Mouse (Mus musculus) forebrain, postnatal 0 days (tissue): Measurements from ENCODE around the gene Dab1. TPM values are rescaled to one million over a fixed set of nuclear protein-coding genes. Genes with fewer than 3 reads are reported as not detected.

ENCODE experiments used
- ATAC-seq: fragments of 200-750 bp; cut with Nextera tagmentation; 2 replicates; pipeline ENCODE4 v1.8.0; 2017; ENCODE audit warnings: mild to moderate bottlenecking, moderate library complexity
- DNase-seq: peaks from one replicate; pipeline ENCODE4 v3.0.0-alpha.2; 2015
- H3K27ac ChIP-seq: fragments of 300-500 bp; sonication (generic); 2 replicates; pipeline ENCODE4 v1.5.1; 2014; ENCODE audit warnings: low read depth, mild to moderate bottlenecking, antibody characterized with exemption, low read length, moderate library complexity, mixed read lengths
- H3K27me3 ChIP-seq: fragments of 300-500 bp; sonication (generic); 2 replicates; pipeline ENCODE4 v1.6.1; 2014; ENCODE audit warnings: mild to moderate bottlenecking, low read length, mixed read lengths; ENCODE audit not compliant: insufficient read depth
- H3K36me3 ChIP-seq: fragments of 300-500 bp; sonication (generic); 2 replicates; pipeline ENCODE4 v1.6.1; 2014; ENCODE audit warnings: mild to moderate bottlenecking, moderate library complexity; ENCODE audit not compliant: insufficient read depth
- H3K4me1 ChIP-seq: fragments of 300-500 bp; sonication (generic); 2 replicates; pipeline ENCODE4 v1.6.1; 2014; ENCODE audit warnings: antibody characterized with exemption; ENCODE audit not compliant: insufficient read depth
- H3K4me2 ChIP-seq: fragments of 300-500 bp; sonication (generic); 2 replicates; pipeline ENCODE4 v1.6.1; 2014; ENCODE audit warnings: low read depth, mild to moderate bottlenecking, moderate library complexity
- H3K4me3 ChIP-seq: fragments of 300-500 bp; sonication (generic); 2 replicates; pipeline ENCODE4 v1.5.1; 2014; ENCODE audit warnings: low read depth, low read length, mixed read lengths
- H3K9ac ChIP-seq: fragments of 300-500 bp; sonication (generic); 2 replicates; pipeline ENCODE4 v1.6.1; 2014; ENCODE audit warnings: mild to moderate bottlenecking
- H3K9me3 ChIP-seq: fragments of 300-500 bp; sonication (generic); 2 replicates; pipeline ENCODE4 v1.6.1; 2016; ENCODE audit warnings: low read length
- CTCF ChIP-seq: sonication (generic); IDR thresholded peaks from 2 replicates; pipeline ENCODE4 v1.5.1; 2016; ENCODE audit warnings: antibody characterized with exemption, control low read depth, low read depth
- WGBS: fragments of 180-500 bp; shearing (Covaris S2); extraction: QIAGEN DNeasy Blood & Tissue Kit; methylation state at CpG from one replicate; pipeline ENCODE4 v1.1.7; 2014; 5-methylcytosine and 5-hydroxymethylcytosine counted together
- polyA plus RNA-seq: library from polyadenylated mRNA; unstranded; fragments of >200 nt; fragmentation: Nextera tagmentation; extraction: Ambion mirVana; gene quantifications from 2 replicates; pipeline ENCODE4 v1.2.1, GENCODE M21; 2015
- total RNA-seq: library from RNA; depleted of rRNA; stranded (reverse); fragments of >200 nt; gene quantifications from 2 replicates; pipeline ENCODE4 v1.2.3, GENCODE M21; 2014

The Dab1 gene
- total and polyA plus RNA-seq, 2 experiments from 2014 or later, result 64.8 to 141 TPM

DNA sequence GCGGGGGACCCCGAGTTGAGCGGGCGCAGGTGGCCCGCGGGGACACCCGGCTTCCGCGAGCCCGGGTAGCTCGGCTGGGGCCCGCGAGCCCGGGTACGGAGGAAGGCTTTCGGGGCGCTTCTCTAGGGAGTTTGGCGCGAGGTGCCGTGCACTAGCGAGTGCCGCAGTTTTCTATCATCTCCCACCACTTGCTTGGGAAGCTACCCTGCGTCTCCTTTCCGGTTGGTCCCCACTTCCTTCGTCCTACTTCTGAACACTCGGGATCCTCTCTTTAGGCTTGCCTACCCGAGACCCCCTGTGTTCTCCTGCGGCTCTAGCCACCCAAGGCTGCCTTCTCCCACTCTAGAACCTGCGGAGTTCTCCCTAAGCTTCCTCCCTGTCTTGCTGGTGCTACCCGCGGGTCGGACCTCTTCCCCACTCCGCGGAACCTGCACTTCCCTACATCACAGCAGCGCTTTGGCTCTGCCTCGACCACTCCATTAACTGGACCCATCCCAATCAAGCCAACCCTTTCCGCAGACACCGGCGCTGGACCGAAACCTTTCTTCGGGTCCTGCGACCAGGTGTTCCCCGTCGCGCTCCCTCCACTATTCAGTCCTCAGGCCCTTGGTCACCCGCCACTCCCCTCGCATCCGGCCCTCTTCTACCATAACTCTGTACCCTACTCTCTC lies 748.7 kb downstream of the Dab1 start:
- no peaks in the 10 kb centered on the region for H3K27me3 ChIP-seq
- DNase-seq, result peak; percentile 60
- TF ChIP-seq CTCF, result no peak
- peak overlapping the region; percentile 74 for H3K4me3 ChIP-seq
- peak; percentile 12 for ATAC-seq
- H3K9me3 ChIP-seq, result no peaks in the 10 kb centered on the region
- no peaks in the 10 kb centered on the region for H3K36me3 ChIP-seq
- H3K4me1 ChIP-seq, result no peaks in the 10 kb centered on the region
- under 1% methylated on average over 46 of the region's 48 CpGs for WGBS
- H3K4me2 ChIP-seq, result peak overlapping the region; percentile 78
- peak overlapping the region; percentile 85 for H3K9ac ChIP-seq
- H3K27ac ChIP-seq, result peak overlapping the region; percentile 92

DNA sequence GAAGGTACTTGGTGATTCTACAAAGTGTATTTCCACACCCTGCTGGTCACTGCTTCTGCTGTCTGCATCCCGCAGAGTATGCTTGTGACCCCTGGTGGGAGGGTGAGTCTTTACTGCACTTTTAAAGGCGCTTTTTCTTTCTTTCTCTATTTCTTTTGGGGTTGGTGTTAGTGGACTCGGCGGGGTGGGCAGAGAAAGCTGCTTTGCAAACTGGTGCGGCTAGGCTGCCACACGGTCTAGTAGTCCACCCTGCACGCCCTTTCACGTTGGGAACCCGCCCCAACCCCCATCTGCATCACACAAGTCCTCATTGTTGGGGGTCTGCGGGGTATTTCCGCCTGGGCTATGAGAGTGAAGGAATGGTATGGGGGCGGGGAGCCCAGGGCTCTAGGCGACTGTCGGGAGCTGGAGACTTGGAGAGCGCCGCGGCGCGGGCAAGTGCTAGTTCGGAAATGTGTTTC lies 749.4 kb downstream of the Dab1 start:
- DNase-seq (peak; percentile 87), ATAC-seq (peak; percentile 72)
- H3K9ac ChIP-seq, result peak overlapping the region; percentile 85
- H3K27ac ChIP-seq, result peak overlapping the region; percentile 92
- H3K36me3 ChIP-seq, result no peaks in the 10 kb centered on the region
- no peaks in the 10 kb centered on the region for H3K4me1 ChIP-seq
- peak overlapping the region; percentile 78 for H3K4me2 ChIP-seq
- no peaks in the 10 kb centered on the region for H3K27me3 ChIP-seq
- H3K4me3 ChIP-seq, result peak overlapping the region; percentile 74
- under 1% methylated on average over 20 of the region's 20 CpGs for WGBS
- no peak; the same call in 1 of the 2 replicates for TF ChIP-seq CTCF
- no peaks in the 10 kb centered on the region for H3K9me3 ChIP-seq

DNA sequence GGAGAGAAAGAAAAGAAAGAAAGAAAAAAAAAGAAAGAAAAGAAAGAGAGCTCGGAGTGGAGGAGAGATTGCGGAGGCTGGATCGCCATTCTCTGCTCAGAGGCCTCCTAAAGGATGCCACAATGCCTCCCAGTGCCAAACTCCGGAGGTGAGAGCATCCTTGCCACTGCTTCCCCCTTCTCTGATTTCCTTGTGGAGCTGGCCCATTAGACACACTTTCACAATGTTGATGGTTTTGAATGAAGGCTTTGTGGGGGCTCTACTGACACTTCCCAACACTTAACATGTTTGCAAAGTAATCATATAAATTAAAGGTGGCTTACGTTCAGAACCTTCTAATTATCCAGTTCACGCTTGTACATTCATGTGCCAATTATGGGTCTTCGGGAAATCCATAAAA lies 749.9 kb downstream of the Dab1 start:
- H3K4me3 ChIP-seq, result peak overlapping the region; percentile 74
- peak overlapping the region; percentile 78 for H3K4me2 ChIP-seq
- WGBS, result 3% methylated on average over 7 of the region's 7 CpGs
- DNase-seq, result peak; percentile 40
- no peaks in the 10 kb centered on the region for H3K36me3 ChIP-seq
- no peaks in the 10 kb centered on the region for H3K27me3 ChIP-seq
- no peak for TF ChIP-seq CTCF
- no peaks in the 10 kb centered on the region for H3K9me3 ChIP-seq
- peak overlapping the region; percentile 68 for H3K27ac ChIP-seq
- no peaks in the 10 kb centered on the region for H3K4me1 ChIP-seq
- H3K9ac ChIP-seq, result peak overlapping the region; percentile 85
- ATAC-seq, result no peak

DNA sequence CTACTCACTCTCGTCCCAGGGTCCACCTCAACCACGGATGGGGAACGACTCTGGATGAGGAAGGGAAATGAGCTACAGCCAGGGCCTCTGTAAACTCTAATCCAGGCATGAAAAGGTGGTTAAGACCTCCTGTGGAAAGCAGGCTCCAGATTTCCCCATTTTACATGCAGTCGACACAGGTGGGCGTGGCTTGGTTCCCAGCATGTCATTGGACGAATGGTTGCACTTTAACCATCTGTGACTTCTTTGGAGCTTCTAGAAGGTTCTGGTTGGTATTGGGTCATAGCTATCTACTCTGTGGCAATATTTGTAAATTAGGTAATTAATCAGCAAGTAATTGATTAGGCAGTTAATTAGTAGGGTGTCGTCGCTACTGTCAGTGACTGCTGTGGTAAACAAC lies 752.0 kb downstream of the Dab1 start:
- no peak for TF ChIP-seq CTCF
- WGBS, result 64% methylated on average over 8 of the region's 8 CpGs
- DNase-seq (no peak), ATAC-seq (no peak)
- Histone ChIP-seq H3K27me3 (no peaks in the 10 kb centered on the region), H3K4me2 (0 out of 2 replicates have a peak overlapping the region, but pooled peaks have one; percentile 78), H3K9me3 (no peaks in the 10 kb centered on the region), H3K27ac (no peak overlapping the region; the same call in 1 of the 2 replicates), H3K4me3 (no peak overlapping the region), H3K9ac (no peak overlapping the region), H3K4me1 (no peaks in the 10 kb centered on the region), H3K36me3 (no peaks in the 10 kb centered on the region)

DNA sequence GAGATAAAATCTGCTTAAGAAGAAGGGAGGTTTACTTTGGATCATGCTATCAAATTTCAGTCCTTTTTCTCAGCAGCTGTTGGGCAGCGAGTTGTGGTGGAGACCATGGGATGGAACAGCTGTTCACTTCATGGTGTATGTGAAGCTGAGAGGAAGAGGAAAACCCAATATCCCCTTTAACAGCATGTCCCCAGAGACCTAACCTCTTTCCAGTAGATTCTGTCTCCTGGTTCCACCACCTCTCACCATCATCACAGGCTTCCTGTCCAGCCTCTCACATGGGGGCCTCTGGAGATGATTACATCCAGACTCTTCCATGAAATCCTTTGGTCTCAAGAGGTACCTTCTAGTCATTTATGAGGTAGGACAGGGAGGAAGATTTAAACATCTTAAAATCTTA lies 755.0 kb downstream of the Dab1 start:
- 97% methylated on average over 1 of the region's 1 CpGs for WGBS
- no peak overlapping the region for H3K9ac ChIP-seq
- no peak for TF ChIP-seq CTCF
- no peaks in the 10 kb centered on the region for H3K27me3 ChIP-seq
- ATAC-seq, result no peak
- no peaks in the 10 kb centered on the region for H3K9me3 ChIP-seq
- H3K27ac ChIP-seq, result no peak overlapping the region
- no peak for DNase-seq
- H3K4me2 ChIP-seq, result no peak overlapping the region
- H3K4me1 ChIP-seq, result no peaks in the 10 kb centered on the region
- H3K4me3 ChIP-seq, result no peak overlapping the region
- H3K36me3 ChIP-seq, result no peaks in the 10 kb centered on the region

DNA sequence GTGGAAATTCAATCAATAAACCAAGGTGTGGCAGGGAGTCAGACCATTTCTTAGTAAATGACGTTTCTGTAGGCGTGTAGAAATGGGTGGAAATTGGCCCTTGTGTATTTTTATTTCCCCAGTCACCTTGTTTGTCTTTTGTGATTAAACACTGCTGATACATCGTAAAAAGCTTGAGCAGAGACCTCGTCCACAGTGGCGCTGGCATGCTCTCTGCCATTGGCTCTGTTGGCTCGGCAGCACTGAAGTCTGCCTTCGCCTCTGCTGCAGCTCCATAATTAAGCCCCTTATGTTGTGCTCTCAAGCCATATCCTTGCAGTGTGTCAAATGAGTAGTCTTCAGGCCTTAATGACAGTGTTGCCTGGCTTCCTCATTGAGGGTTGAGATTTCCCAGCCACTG lies 765.5 kb downstream of the Dab1 start:
- Histone ChIP-seq H3K9me3 (no peaks in the 10 kb centered on the region), H3K27me3 (no peaks in the 10 kb centered on the region), H3K36me3 (no peaks in the 10 kb centered on the region), H3K27ac (no peak overlapping the region), H3K9ac (no peak overlapping the region), H3K4me2 (peak overlapping the region; percentile 1; the same call in 1 of the 2 replicates), H3K4me1 (0 out of 2 replicates have a peak, but pooled peaks cover 13% of the 10 kb centered on the region), H3K4me3 (no peak overlapping the region)
- TF ChIP-seq CTCF, result no peak
- DNase-seq, result peak; percentile 61
- 16% methylated on average over 7 of the region's 7 CpGs for WGBS
- peak; percentile 84 for ATAC-seq

DNA sequence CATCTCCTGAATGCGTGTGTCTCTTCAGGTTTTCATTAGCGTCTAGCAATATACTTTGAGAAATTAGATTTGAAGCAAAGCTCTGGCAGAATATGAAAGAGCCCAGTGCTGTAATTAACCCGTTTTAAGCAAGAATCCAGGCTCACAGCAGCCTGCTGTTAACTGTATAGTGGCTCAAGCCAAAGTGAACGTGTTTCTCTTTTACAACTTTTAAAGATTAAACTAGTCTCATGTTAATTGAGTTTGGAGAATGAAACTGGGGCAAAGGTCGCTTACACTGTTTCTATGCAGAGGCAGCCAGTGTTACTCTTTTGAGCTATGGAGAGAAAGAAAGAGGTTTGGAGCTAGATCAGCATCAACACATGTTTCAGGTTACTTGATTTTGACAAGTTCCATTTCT lies 766.1 kb downstream of the Dab1 start:
- H3K36me3 ChIP-seq, result no peaks in the 10 kb centered on the region
- no peak for TF ChIP-seq CTCF

More for the DNA sequence above, 766.1 kb downstream of the Dab1 start:
- H3K27ac ChIP-seq, result no peak overlapping the region
- H3K9ac ChIP-seq, result no peak overlapping the region
- H3K4me1 ChIP-seq, result 0 out of 2 replicates have a peak, but pooled peaks cover 13% of the 10 kb centered on the region
- ATAC-seq, result peak; percentile 34; the same call in 1 of the 2 replicates
- WGBS, result 11% methylated on average over 5 of the region's 5 CpGs
- H3K4me3 ChIP-seq, result no peak overlapping the region
- H3K4me2 ChIP-seq, result no peak overlapping the region
- H3K9me3 ChIP-seq, result no peaks in the 10 kb centered on the region
- H3K27me3 ChIP-seq, result no peaks in the 10 kb centered on the region
- DNase-seq, result peak; percentile 22
